Mouse (Mus musculus): ENCODE data around the gene Ccnt1.

- TF ChIP-seq CTCF (IDR thresholded peaks at IDR 0.05; ENCODE audit: low read depth) (no peak), EP300 (optimal IDR thresholded peaks at IDR 0.05) (no peak)
Observed at GRCm38 (mm10) chr15:98512232-98512631, 58.5 kb downstream of the Ccnt1 start.
